Mouse (Mus musculus) lung, embryonic 14.5 days (tissue): ENCODE data around the gene Olfr1173. TPM values are rescaled to one million over a fixed set of nuclear protein-coding genes. Genes with fewer than 3 reads are reported as not detected.

Experiments used
- ATAC-seq: fragments of 200-750 bp; cut with Nextera tagmentation; 2 replicates; pipeline ENCODE4 v1.8.0; 2017; ENCODE audit warnings: mild to moderate bottlenecking, moderate TSS enrichment, moderate library complexity; ENCODE audit not compliant: insufficient read depth
- DNase-seq: peaks from one replicate; pipeline ENCODE4 v3.0.0-alpha.2; 2015
- H3K27ac ChIP-seq: fragments of 300-500 bp; sonication (generic); 2 replicates; pipeline ENCODE4 v1.5.1; 2014; ENCODE audit warnings: low read depth, mild to moderate bottlenecking, moderate library complexity
- H3K27me3 ChIP-seq: fragments of 300-500 bp; sonication (generic); 2 replicates; pipeline ENCODE4 v1.6.1; 2014; ENCODE audit warnings: low read length, control low read depth; ENCODE audit not compliant: insufficient read depth
- H3K36me3 ChIP-seq: fragments of 300-500 bp; sonication (generic); 2 replicates; pipeline ENCODE4 v1.6.1; 2014; ENCODE audit warnings: control low read depth; ENCODE audit not compliant: insufficient read depth
- H3K4me1 ChIP-seq: fragments of 300-500 bp; sonication (generic); 2 replicates; pipeline ENCODE4 v1.6.1; 2014; ENCODE audit warnings: antibody characterized with exemption, control low read depth; ENCODE audit not compliant: insufficient read depth
- H3K4me2 ChIP-seq: fragments of 300-500 bp; sonication (generic); 2 replicates; pipeline ENCODE4 v1.6.1; 2014; ENCODE audit warnings: mild to moderate bottlenecking
- H3K4me3 ChIP-seq: fragments of 300-500 bp; sonication (generic); 2 replicates; pipeline ENCODE4 v1.5.1; 2014; ENCODE audit warnings: low read depth, low read length
- H3K9ac ChIP-seq: fragments of 300-500 bp; sonication (generic); 2 replicates; pipeline ENCODE4 v1.6.1; 2014
- H3K9me3 ChIP-seq: fragments of 300-500 bp; sonication (generic); 2 replicates; pipeline ENCODE4 v1.6.1; 2016; ENCODE audit warnings: low read depth, low read length, control low read depth
- CTCF ChIP-seq: IDR thresholded peaks from 2 replicates; pipeline ENCODE4 v1.5.1; 2016; ENCODE audit warnings: antibody characterized with exemption, low read depth
- WGBS: fragments of 180-500 bp; shearing (Covaris S2); extraction: QIAGEN DNeasy Blood & Tissue Kit; methylation state at CpG from one replicate; pipeline ENCODE4 v1.1.7; 2014; 5-methylcytosine and 5-hydroxymethylcytosine counted together
- polyA plus RNA-seq: library from polyadenylated mRNA; unstranded; fragments of >200 nt; fragmentation: Nextera tagmentation; extraction: Ambion mirVana; gene quantifications from 2 replicates; pipeline ENCODE4 v1.2.1, GENCODE M21; 2014

Gene Olfr1173
- 0.03 TPM in 1 of 2 replicates, not detected in the other for polyA plus RNA-seq

DNA sequence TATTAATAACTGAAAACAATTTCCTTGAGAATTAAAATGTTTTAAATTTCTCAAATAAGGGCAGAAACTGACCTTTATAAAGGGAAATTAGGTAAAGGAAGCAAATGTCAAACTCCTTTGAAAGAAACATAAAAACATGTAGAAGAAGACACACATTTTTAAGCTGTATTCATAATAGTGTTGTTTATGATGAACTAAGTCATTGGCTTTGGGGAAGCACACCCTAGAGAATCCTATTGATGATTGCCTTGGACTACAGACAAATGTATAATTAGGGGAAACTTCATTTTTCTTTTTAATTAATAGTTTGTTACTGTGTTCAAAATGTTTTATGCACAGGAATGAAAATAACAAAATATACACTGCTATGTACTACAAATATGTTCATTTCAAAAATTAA lies at the start of gene Olfr1173:
Olfr1173 (minus strand) TSS at position 101 of the 400 bp plus-strand sequence.
- Histone ChIP-seq H3K4me1 (no peaks in the 10 kb centered on the region), H3K36me3 (no peaks in the 10 kb centered on the region), H3K27ac (no peak within 1 kb of the TSS), H3K4me3 (no peak within 1 kb of the TSS), H3K27me3 (no peaks in the 10 kb centered on the region), H3K9ac (no peak within 1 kb of the TSS), H3K9me3 (no peaks in the 10 kb centered on the region), H3K4me2 (no peak within 1 kb of the TSS)
- ATAC-seq (no peak), DNase-seq (no peak)
- TF ChIP-seq CTCF, result no peak

DNA sequence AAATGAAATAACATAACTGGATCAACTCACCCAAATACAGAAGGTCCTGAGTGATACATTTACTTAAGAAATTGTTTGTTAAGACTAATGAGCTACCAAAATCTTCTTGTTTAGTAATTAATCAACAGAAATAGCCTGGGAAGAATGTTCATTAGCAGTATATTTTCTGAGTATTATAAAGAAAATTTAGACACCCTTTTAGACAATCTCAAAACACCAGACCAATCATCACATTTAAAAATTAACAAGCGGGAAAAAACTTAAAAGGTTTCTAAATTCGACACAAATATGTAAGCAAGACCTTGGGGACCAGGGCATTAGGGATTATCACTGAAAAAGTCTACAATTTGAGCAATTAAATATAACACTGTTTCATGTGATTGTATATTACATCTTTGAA lies 47.4 kb upstream of the Olfr1173 start, which contains the start of gene Olfr1175-ps:
Olfr1175-ps (minus strand) TSS at position 101 of the 400 bp plus-strand sequence.
- H3K9me3 ChIP-seq, result no peaks in the 10 kb centered on the region
- H3K9ac ChIP-seq, result no peak within 1 kb of the TSS
- ATAC-seq (no peak), DNase-seq (no peak)
- H3K4me3 ChIP-seq, result no peak within 1 kb of the TSS
- H3K4me2 ChIP-seq, result no peak within 1 kb of the TSS
- H3K36me3 ChIP-seq, result no peaks in the 10 kb centered on the region
- no peak within 1 kb of the TSS for H3K27ac ChIP-seq
- TF ChIP-seq CTCF, result no peak
- H3K27me3 ChIP-seq, result no peaks in the 10 kb centered on the region
- H3K4me1 ChIP-seq, result no peaks in the 10 kb centered on the region
- WGBS, result 77% methylated on average over 2 of the region's 2 CpGs

GRCm38 (mm10) chr2:88315035-88315434 lies 35.4 kb upstream of the Olfr1173 start, which contains the start of gene Olfr1174-ps:
TSS of gene Olfr1174-ps (minus strand) at chr2:88315135.
- no peaks in the 10 kb centered on the region for H3K9me3 ChIP-seq
- H3K4me1 ChIP-seq, result no peaks in the 10 kb centered on the region
- no peak within 1 kb of the TSS for H3K9ac ChIP-seq
- no peak within 1 kb of the TSS for H3K4me3 ChIP-seq
- no peaks in the 10 kb centered on the region for H3K27me3 ChIP-seq
- ATAC-seq (no peak), DNase-seq (no peak)
- H3K27ac ChIP-seq, result no peak within 1 kb of the TSS
- H3K36me3 ChIP-seq, result no peaks in the 10 kb centered on the region
- 83% methylated on average over 4 of the region's 4 CpGs for WGBS
- no peak for TF ChIP-seq CTCF
- H3K4me2 ChIP-seq, result no peak within 1 kb of the TSS

GRCm38 (mm10) chr2:88228234-88228633 lies 51.4 kb downstream of the Olfr1173 start, which contains the start of gene Olfr1170:
TSS of gene Olfr1170 (minus strand) at chr2:88228334.
- no peak within 1 kb of the TSS for H3K9ac ChIP-seq
- H3K9me3 ChIP-seq, result no peaks in the 10 kb centered on the region
- DNase-seq (no peak), ATAC-seq (no peak)
- no peaks in the 10 kb centered on the region for H3K4me1 ChIP-seq
- no peak for TF ChIP-seq CTCF
- H3K27ac ChIP-seq, result no peak within 1 kb of the TSS
- no peaks in the 10 kb centered on the region for H3K36me3 ChIP-seq
- H3K4me3 ChIP-seq, result no peak within 1 kb of the TSS
- no peaks in the 10 kb centered on the region for H3K27me3 ChIP-seq
- WGBS, result 83% methylated on average over 1 of the region's 1 CpGs
- no peak within 1 kb of the TSS for H3K4me2 ChIP-seq

Other genes starting within 250 kb of the Olfr1173 start
- gene Olfr73, start 242.2 kb downstream of the Olfr1173 start, polyA plus RNA-seq, result not detected in 2 replicates
- gene Olfr1162, start 228.7 kb downstream of the Olfr1173 start, polyA plus RNA-seq, result not detected in 2 replicates
- gene Olfr1163, start 208.0 kb downstream of the Olfr1173 start, polyA plus RNA-seq, result not detected in 2 replicates
- not detected in 2 replicates for gene Olfr1164, start 185.9 kb downstream of the Olfr1173 start, polyA plus RNA-seq
- not detected in 2 replicates for gene Olfr1166, start 151.6 kb downstream of the Olfr1173 start, polyA plus RNA-seq
- gene Olfr1167, start 124.7 kb downstream of the Olfr1173 start, polyA plus RNA-seq, result not detected in 2 replicates
- gene Olfr1168, start 98.0 kb downstream of the Olfr1173 start, polyA plus RNA-seq, result not detected in 2 replicates
- not detected in 2 replicates for gene Olfr1170, start 51.5 kb downstream of the Olfr1173 start, polyA plus RNA-seq
- not detected in 2 replicates for gene Olfr1174-ps, start 35.3 kb upstream of the Olfr1173 start, polyA plus RNA-seq
- gene Olfr1175-ps, start 47.3 kb upstream of the Olfr1173 start, polyA plus RNA-seq, result not detected in 2 replicates
- gene Olfr1176, start 56.8 kb upstream of the Olfr1173 start, polyA plus RNA-seq, result not detected in 2 replicates
- not detected in 2 replicates for gene Olfr1177-ps, start 66.6 kb upstream of the Olfr1173 start, polyA plus RNA-seq
- gene Olfr1178, start 107.2 kb upstream of the Olfr1173 start, polyA plus RNA-seq, result not detected in 2 replicates
- gene Olfr1179, start 126.6 kb upstream of the Olfr1173 start, polyA plus RNA-seq, result not detected in 2 replicates
- gene Olfr1180, start 139.3 kb upstream of the Olfr1173 start, polyA plus RNA-seq, result not detected in 2 replicates
- not detected in 2 replicates for gene Olfr1181, start 146.3 kb upstream of the Olfr1173 start, polyA plus RNA-seq
- not detected in 2 replicates for gene Gm13757, start 169.3 kb upstream of the Olfr1173 start, polyA plus RNA-seq
- not detected in 2 replicates for gene Olfr1183, start 175.0 kb upstream of the Olfr1173 start, polyA plus RNA-seq
- not detected in 2 replicates for gene Olfr1184, start 203.7 kb upstream of the Olfr1173 start, polyA plus RNA-seq
- gene Olfr1185-ps1, start 213.4 kb upstream of the Olfr1173 start, polyA plus RNA-seq, result not detected in 2 replicates
- gene Olfr1186, start 238.7 kb upstream of the Olfr1173 start, polyA plus RNA-seq, result not detected in 2 replicates